Mouse (Mus musculus) E14TG2a.4 (cell line): ENCODE measurements around the gene Dscam.

Experiments
- CTCF ChIP-seq: conservative IDR thresholded peaks from 2 replicates; pipeline ENCODE4 v1.5.1; 2014; ENCODE audit warnings: low read length
- NANOG ChIP-seq: IDR thresholded peaks from 2 replicates; pipeline ENCODE4 v1.6.1; 2014; ENCODE audit warnings: borderline replicate concordance, low read length, mixed read lengths

DNA sequence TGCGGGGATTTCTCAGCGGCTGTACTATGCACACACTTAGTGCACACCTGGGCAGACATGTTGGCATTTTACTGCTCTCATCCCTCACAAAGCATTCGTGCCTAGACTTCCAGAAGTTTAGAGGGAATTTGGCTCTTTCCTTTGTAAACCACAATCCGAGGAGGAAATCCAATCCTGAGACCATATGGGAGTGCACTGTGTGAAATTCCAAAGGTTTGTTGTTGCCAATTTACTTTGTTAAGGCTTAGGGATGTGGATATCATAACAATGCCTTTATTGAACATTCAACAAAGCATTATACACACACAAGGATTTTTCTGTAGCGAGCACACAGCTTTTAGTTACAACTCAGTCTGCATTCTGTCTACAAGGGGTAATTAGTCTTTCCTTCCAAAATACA, 511.3 kb downstream of the Dscam start:
- TF ChIP-seq CTCF (no peak), NANOG (no peak)
